Mouse (Mus musculus) lung, postnatal 14 days (tissue): ENCODE results near the gene Stil.

Source experiments
- DNase-seq: peaks from one replicate; pipeline ENCODE4 v3.0.0; 2021

Stil gene

GRCm38 (mm10) chr4:115052343-115053005, 52.5 kb downstream of the Stil start:
- DNase-seq, result peak; percentile 78

DNA sequence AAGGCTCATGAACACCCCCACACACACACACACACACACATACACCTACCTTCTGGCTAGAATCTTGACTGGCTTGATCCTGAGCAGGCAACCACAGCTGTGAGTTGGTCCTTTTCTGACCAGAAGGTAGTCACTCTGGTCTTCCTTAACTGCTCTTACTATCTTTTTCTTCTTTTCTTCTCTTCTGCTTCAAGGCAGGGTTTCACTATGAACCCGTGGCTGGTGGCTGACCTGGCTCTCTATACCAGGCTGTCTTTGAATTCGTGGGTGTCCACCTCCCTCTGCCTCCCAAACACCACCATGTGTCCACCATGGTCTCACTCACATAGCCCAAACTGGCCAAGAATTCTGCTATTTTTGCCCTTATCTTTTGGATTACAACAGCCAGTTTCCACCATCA, 55.1 kb downstream of the Stil start:
- no peak for DNase-seq

DNA sequence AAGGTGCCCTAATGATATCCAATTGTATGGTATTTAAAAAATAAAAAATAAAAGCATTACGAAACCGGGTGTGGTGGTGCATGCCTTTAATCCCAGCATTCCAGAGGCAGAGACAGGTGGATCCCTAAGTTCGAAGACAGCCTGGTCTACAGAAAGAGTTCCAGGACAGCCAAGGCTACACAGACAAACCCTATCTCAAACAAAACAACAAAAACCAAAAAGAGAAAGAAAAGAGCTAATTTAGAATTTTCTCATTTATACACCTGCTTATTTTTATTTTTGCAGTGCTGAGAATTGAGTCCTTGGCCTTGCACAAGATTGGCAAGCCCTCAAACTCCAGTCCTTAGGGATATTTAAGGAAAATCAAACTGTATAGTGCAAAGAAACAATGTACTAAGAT, 55.7 kb downstream of the Stil start:
- DNase-seq, result no peak

DNA sequence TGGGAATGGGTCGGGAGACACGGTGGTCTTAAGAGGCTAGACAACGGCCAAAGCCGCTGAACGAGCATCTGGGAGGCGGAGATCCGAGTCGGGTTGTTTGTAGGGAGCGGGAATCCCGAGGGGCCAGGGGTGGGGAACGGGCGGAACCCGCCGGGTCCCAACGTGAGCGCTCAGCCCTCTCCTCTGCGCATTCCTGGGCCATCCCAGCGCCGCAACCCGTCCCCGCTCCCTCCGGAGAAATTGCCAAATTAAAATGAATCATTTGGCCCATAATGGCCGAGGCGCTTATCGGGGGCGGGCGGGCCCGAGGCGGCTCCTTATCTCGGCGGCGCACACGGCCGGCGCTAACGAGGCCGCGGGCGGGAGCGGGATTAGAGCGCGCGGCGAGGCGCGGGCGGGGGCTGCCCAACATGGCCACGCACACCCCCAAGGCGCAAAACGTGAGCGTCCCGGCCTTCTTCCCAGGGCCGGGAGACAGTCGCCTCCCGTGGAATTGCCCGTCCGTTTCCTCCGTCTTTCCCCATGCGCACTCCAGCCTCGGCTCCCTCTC, 56.5 kb downstream of the Stil start, which contains the start of gene Tal1:
Gene Tal1 (plus strand): TSS at position 56 of the 550 bp plus-strand sequence.
- no peak for DNase-seq

GRCm38 (mm10) chr4:115056921-115057673, 57.1 kb downstream of the Stil start:
- peak; percentile 68 for DNase-seq

DNA sequence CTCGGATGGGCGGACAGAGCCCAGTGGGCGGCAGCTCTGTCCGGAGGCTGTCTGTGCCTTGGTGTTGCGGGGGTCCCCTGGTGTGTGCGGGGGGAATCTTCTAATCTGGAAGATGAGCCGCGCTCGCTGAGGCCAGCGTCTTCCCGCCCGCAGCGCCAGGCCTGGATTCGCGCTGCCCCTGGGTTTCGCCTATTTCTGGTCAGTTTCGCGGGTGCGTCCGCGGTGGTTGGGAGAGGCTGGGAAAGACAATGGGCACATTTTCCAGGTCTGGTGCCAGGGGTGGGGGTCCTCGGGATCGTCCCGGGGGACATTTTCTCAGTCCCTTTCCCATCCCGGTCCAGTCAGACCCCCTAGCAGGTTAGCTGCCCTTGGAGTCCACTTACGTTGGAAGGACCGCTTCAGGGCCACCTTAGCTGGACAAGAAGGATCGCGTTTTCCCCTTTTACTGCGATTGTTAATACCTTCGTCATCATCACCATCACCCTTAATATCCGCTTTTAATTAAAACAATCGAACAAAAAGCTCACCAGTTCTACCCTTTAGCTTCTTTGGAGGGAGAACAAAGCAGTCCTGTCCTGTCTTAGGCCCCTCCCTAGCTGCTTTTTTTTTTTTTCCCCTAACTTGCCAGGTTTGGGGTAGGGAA, 57.8 kb downstream of the Stil start:
- no peak for DNase-seq

GRCm38 (mm10) chr4:115058317-115058761, 58.4 kb downstream of the Stil start:
- peak; percentile 44 for DNase-seq

DNA sequence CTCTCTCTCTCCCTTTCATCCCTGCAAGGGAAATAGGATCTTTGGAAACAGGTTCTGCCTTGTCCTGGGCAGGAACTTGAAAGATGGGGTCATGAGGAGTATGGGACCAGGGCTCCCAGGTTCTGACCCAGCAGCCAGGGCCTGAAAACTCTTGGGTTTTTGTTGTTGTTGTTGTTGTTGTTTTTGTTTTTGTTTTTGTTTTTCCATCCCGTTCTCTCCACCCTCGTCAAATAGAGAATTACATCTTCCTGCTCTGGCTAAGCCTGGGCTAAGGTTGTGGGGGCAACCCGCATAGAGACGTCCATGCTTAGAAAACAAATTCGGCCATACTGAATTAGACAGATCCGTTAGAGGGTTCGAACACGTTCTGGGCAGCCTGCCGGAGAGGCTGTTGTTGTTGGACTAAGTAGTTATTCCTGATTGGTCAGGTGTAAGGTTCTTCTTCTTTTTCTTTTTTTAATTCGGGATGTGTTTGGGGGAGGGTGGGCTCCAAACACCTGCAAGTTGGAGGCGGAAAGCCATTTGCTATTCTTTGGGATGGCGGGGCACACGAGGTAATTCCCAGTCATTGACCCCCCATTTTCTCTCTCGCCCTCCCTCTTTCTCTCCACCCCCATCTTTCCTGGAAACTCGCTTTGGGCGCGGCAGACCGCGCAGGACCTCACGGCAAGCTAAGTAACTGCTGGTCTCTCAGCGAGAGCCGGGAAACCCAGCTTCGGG, 59.1 kb downstream of the Stil start:
- DNase-seq, result no peak

DNA sequence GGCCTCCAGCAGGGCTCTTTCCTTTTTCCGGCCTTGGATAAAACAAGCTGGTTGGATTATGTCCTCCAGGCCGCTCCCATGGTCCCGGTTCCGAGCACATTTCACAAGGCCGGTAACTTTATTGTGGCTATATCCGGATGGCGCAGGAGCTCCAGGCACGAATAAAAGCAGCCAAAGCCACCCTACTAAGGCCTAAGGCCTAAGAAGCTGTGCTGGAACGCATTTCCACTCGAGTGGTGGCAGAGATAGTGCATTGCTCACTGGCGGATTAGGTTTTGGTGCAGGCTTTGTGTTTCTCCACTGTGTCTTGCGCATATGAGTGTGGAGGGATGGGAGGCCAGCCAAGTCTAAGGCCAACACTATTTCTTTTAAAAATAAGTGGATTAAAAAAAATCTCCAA, 59.9 kb downstream of the Stil start:
- DNase-seq, result peak; percentile 49

- DNase-seq, result no peak
These were observed 60.8 kb downstream of the Stil start for GRCm38 (mm10) chr4:115060753-115061152.

- DNase-seq, result no peak
These were observed 62.5 kb downstream of the Stil start for GRCm38 (mm10) chr4:115062540-115062874.

GRCm38 (mm10) chr4:115062875-115063517, 63.0 kb downstream of the Stil start:
- peak; percentile 26 for DNase-seq

DNA sequence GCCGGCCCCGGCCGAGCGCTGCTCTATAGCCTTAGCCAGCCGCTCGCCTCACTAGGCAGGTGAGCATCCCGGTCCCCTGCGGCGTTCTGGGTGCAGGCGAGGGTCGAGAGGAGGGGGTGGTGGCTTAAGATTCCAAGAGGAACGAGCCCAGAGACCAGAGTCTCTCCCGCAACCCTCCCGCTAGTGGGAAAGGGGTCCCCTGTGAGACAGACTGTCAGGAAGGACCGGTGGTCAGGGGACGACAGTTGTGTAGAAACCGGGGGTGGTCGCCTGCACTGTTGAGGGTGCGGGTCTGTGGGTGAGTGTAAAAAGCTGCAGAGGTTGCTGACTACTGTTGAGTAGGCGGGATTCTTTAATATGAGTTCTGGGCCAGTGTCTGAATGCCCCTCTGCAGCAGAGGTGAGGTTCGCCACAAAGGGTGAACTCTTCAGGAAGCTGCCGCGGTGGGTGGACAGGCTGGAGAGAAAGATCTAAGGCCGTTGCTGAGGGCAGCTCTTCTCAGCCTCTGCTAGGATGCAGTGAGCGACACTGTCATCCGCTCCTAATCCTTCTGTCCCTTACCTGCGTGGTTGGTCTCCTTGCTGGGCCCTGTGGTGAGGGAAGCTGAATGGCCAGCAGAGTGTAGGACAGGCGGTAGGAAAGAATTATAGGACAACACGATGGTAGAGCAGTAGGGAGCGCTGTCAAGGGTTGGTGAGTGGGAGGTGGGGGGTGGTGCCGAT, 63.7 kb downstream of the Stil start:
- DNase-seq, result no peak

DNA sequence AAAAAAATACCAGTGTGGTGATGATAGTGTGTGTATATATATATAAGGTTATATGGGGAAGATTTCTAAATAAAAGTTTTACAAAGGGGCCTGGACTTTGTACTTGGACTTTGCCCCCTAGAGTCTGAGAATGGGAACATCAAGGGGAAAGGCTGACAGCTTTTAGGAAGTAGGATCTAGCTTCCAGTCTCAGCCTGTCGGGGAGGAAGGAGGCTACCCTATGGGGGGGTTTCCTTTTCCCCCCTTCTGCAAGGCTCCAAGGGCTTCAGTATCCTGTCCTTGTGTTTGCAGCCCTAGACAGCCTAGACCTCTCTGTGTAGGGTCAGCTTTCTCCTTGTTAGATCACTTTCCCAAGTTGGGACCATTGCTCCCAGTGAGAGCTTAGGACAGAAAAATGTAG, 71.7 kb downstream of the Stil start:
- DNase-seq, result no peak

DNA sequence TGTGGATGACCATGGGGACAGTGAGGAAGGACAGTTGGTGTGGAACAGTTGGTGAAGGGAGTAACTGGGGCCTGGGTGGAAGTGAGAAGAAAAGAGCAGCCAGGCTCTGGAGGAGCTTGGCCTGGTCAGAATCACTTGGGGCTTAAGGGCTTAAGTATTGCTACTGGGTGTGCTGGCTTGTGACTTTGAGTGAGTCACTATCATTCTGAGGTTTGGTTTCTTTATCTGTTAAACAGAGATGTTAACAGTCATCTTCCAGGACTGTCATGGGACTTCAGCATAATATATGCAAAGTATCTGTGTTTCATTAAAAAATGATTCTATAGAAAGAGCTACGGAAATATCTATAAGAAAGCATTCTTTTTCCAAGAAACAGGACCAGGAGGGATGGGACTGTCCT, 74.8 kb downstream of the Stil start:
- no peak for DNase-seq

DNA sequence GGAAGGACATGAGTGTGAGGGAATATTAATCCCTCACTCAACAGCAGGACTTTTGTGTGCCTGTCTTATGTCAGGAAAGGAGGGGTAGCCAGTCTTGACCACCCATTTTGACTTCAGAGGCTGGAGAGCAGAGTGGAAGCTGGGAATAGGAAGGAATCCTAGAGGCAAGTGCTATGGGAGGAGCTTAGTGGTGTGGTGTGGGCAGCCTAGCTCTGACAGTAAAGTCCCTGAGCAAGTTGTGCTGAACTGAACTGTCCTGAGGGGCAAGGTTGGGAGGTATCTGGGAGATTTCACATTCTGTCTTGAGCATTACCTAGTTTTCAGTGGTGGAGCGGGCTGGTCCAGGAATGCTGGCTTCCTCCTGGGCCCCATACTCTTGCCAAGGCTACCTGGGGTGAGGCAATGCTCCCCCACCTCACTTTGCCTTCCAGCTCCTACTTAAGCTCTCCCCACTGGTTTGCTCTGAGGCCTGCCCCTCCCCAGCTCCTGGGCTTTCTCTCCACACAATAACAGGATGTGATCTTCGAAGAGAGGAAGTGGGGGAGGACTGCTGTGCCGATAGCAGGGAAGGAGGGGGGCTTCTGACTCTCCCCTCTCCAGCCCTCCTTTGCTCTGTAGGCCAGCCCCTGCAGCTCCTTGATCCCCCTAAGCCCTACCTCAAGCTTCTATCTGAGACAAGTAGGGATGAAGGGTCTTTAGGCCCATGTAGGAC, 75.4 kb downstream of the Stil start:
- DNase-seq, result peak; percentile 30

GRCm38 (mm10) chr4:115078892-115079820, 79.2 kb downstream of the Stil start:
- peak; percentile 48 for DNase-seq

DNA sequence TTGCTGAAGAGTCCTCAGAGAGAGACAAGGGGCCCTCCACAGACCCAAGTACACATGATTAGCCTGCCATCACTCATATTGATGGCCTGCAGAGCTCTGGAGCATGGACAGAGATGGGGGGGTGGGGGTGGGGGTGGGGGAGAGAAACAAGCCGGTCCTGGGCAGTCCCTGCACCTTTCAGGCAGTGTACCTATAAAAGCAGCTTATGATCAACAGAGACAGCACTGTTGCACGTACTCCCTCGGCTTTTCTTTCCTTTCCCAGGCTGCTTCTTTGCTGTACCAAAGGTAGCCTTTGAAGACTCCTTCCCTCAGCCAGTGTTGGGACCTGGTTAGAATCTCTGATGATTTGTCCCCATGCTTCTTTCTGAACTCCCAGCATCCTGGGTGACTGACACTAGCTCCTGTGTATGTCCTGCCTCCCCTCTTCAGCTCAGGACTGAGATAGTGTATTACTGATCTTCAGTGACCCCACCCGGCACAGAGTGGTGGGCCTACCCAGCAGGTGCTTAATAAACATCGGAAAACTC, 79.9 kb downstream of the Stil start:
- DNase-seq, result no peak

GRCm38 (mm10) chr4:115083031-115083430, 83.1 kb downstream of the Stil start:
- DNase-seq, result no peak
